Mouse (Mus musculus) kidney, adult 2 months (tissue): Measurements from ENCODE around the gene Bcar3.

ENCODE experiments used
- CTCF ChIP-seq: fragments of 200-500 bp; conservative IDR thresholded peaks from 2 replicates; pipeline ENCODE4 v1.5.1; 2011; ENCODE audit warnings: low read depth, mild to moderate bottlenecking, control low read depth, low read length, moderate library complexity, mixed read lengths; ENCODE audit not compliant: insufficient read depth, insufficient read length
- POLR2A ChIP-seq: fragments of 200-500 bp; IDR thresholded peaks from one replicate; pipeline ENCODE4 v1.6.1; 2011; ENCODE audit warnings: low read depth, low read length, control low read depth

GRCm38 (mm10) chr3:122473523-122474034, 179.6 kb downstream of the Bcar3 start:
- TF ChIP-seq CTCF = no peak
- no peak for TF ChIP-seq POLR2A
